Mouse (Mus musculus) Muller cell, postnatal 12 days (primary cell): Measurements from ENCODE around the gene Nifk.

Experiments
- DNase-seq: peaks from one replicate; pipeline ENCODE4 v3.0.0-alpha.2; 2015; ENCODE audit errors: inconsistent ontology term

Gene Nifk

DNA sequence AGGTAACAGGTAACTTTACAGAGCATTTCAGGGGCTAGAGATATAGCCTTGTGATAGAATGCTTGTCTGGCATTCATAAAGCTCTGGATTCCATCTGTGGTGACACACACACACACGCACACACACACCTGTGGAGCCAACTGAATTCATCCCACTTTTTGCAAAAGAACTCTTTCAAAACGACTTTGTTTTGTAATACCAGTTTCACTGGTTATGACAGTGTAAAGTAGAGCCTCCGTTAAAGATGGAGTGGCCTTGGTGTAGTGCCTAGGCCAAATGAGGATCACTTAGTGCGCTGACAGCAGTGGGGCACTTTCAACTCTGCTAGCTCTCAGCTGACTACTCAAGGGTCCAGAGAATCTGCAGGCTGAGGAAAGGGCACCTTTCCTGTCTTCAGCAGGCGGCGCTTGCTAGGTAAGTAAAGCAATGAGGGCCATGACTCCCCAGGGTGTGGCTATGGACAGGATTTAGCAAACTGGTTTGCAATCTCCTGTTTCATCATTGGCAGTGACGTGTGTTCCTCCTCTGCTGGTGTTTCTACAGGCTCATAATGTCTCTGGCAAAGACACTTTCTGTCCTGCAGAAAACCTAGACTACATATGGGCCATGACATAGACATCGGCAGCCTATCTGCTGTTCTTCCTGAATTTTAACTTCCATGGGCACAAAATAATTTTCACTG lies 58.6 kb downstream of the Nifk start:
- no peak for DNase-seq
